Mouse (Mus musculus): ENCODE data around the gene Hexim1.

- TF ChIP-seq CTCF (IDR thresholded peaks at IDR 0.05; ENCODE audit: control insufficient read depth, insufficient read depth, insufficient replicate concordance, low read depth, low read length) (no peak), POLR2A (IDR thresholded peaks at IDR 0.05; ENCODE audit: control insufficient read depth, low read depth, low read length) (peak; percentile 40; the same call in 1 of the 2 replicates)
Measured at GRCm38 (mm10) chr11:103117591-103118009, 1.6 kb downstream of the Hexim1 start.
